Mouse (Mus musculus) heart, embryonic 10.5 days (tissue): Measurements from ENCODE around the gene Cspg5. TPM values are rescaled to one million over a fixed set of nuclear protein-coding genes. Genes with fewer than 3 reads are reported as not detected.

Experiments used
- DNase-seq: peaks from one replicate; pipeline ENCODE4 v3.0.0-alpha.2; 2017; ENCODE audit warnings: low spot score
- H3K27ac ChIP-seq: fragments of 300-500 bp; sonication (generic); 2 replicates; pipeline ENCODE4 v1.5.1; 2016; ENCODE audit warnings: mild to moderate bottlenecking
- H3K27me3 ChIP-seq: fragments of 300-500 bp; sonication (generic); 2 replicates; pipeline ENCODE4 v1.6.1; 2016; ENCODE audit warnings: mild to moderate bottlenecking; ENCODE audit not compliant: poor library complexity, insufficient read depth, severe bottlenecking
- H3K36me3 ChIP-seq: fragments of 300-500 bp; sonication (generic); 2 replicates; pipeline ENCODE4 v1.6.1; 2016; ENCODE audit warnings: mild to moderate bottlenecking, moderate library complexity
- H3K4me1 ChIP-seq: fragments of 300-500 bp; sonication (generic); 2 replicates; pipeline ENCODE4 v1.6.1; 2016; ENCODE audit warnings: mild to moderate bottlenecking
- H3K4me3 ChIP-seq: fragments of 300-500 bp; sonication (generic); 2 replicates; pipeline ENCODE4 v1.5.1; 2016; ENCODE audit warnings: mild to moderate bottlenecking, moderate library complexity
- H3K9me3 ChIP-seq: fragments of 300-500 bp; sonication (generic); 2 replicates; pipeline ENCODE4 v1.6.1; 2016; ENCODE audit warnings: mild to moderate bottlenecking, moderate library complexity
- WGBS: fragments of 180-500 bp; shearing (Covaris S2); methylation state at CpG from one replicate; pipeline ENCODE4 v1.1.7; 2016; 5-methylcytosine and 5-hydroxymethylcytosine counted together
- polyA plus RNA-seq: library from polyadenylated mRNA; unstranded; fragments of >200 nt; fragmentation: Nextera tagmentation; extraction: Ambion mirVana; gene quantifications from 2 replicates; pipeline ENCODE4 v1.2.1, GENCODE M21; 2016

Cspg5 gene
- polyA plus RNA-seq, 1 experiment from 2014 or later = 0.24 TPM

GRCm38 (mm10) chr9:110263181-110263580 lies 19.6 kb downstream of the Cspg5 start:
- Histone ChIP-seq H3K4me3 (no peak overlapping the region), H3K27me3 (no peaks in the 10 kb centered on the region; the same call in 1 of the 2 replicates), H3K36me3 (no peaks in the 10 kb centered on the region), H3K4me1 (no peaks in the 10 kb centered on the region), H3K27ac (no peak overlapping the region), H3K9me3 (no peaks in the 10 kb centered on the region)
- 85% methylated on average over 8 of the region's 8 CpGs for WGBS
- DNase-seq = no peak

- WGBS = 72% methylated on average over 9 of the region's 9 CpGs
- no peaks in the 10 kb centered on the region for H3K9me3 ChIP-seq
- no peaks in the 10 kb centered on the region; the same call in 1 of the 2 replicates for H3K27me3 ChIP-seq
- H3K36me3 ChIP-seq = no peaks in the 10 kb centered on the region
- H3K4me3 ChIP-seq = no peak overlapping the region
- DNase-seq = no peak
- no peaks in the 10 kb centered on the region for H3K4me1 ChIP-seq
- no peak overlapping the region for H3K27ac ChIP-seq
These were observed 21.4 kb downstream of the Cspg5 start for GRCm38 (mm10) chr9:110264991-110265390.

GRCm38 (mm10) chr9:110268416-110268815 lies 24.8 kb downstream of the Cspg5 start:
- H3K27ac ChIP-seq = no peak overlapping the region
- H3K4me1 ChIP-seq = no peaks in the 10 kb centered on the region
- no peaks in the 10 kb centered on the region for H3K36me3 ChIP-seq
- H3K9me3 ChIP-seq = no peaks in the 10 kb centered on the region
- no peaks in the 10 kb centered on the region for H3K27me3 ChIP-seq
- DNase-seq = no peak
- WGBS = 95% methylated on average over 10 of the region's 10 CpGs
- H3K4me3 ChIP-seq = no peak overlapping the region

GRCm38 (mm10) chr9:110272330-110272729 lies 28.7 kb downstream of the Cspg5 start:
- Histone ChIP-seq H3K27me3 (no peaks in the 10 kb centered on the region), H3K4me1 (no peaks in the 10 kb centered on the region), H3K4me3 (no peak overlapping the region), H3K9me3 (no peaks in the 10 kb centered on the region), H3K27ac (no peak overlapping the region), H3K36me3 (no peaks in the 10 kb centered on the region)
- DNase-seq = no peak
- WGBS = 84% methylated on average over 3 of the region's 3 CpGs

GRCm38 (mm10) chr9:110273507-110273906 lies 29.9 kb downstream of the Cspg5 start:
- Histone ChIP-seq H3K27ac (no peak overlapping the region), H3K36me3 (no peaks in the 10 kb centered on the region), H3K4me3 (no peak overlapping the region), H3K4me1 (no peaks in the 10 kb centered on the region), H3K27me3 (no peaks in the 10 kb centered on the region), H3K9me3 (no peaks in the 10 kb centered on the region)
- DNase-seq = no peak
- WGBS = 78% methylated on average over 4 of the region's 4 CpGs

GRCm38 (mm10) chr9:110275882-110276281 lies 32.3 kb downstream of the Cspg5 start:
- Histone ChIP-seq H3K27me3 (no peaks in the 10 kb centered on the region), H3K4me3 (no peak overlapping the region), H3K9me3 (no peaks in the 10 kb centered on the region), H3K4me1 (no peaks in the 10 kb centered on the region), H3K27ac (no peak overlapping the region), H3K36me3 (no peaks in the 10 kb centered on the region)
- DNase-seq = no peak
- 71% methylated on average over 5 of the region's 5 CpGs for WGBS

GRCm38 (mm10) chr9:110277431-110277881 lies 33.9 kb downstream of the Cspg5 start:
- no peaks in the 10 kb centered on the region for H3K9me3 ChIP-seq
- H3K36me3 ChIP-seq = no peaks in the 10 kb centered on the region
- H3K27ac ChIP-seq = no peak overlapping the region
- DNase-seq = no peak
- no peaks in the 10 kb centered on the region for H3K4me1 ChIP-seq
- WGBS = 49% methylated on average over 8 of the region's 8 CpGs
- H3K4me3 ChIP-seq = no peak overlapping the region
- H3K27me3 ChIP-seq = no peaks in the 10 kb centered on the region

GRCm38 (mm10) chr9:110284075-110284697 lies 40.6 kb downstream of the Cspg5 start:
- 86% methylated on average over 8 of the region's 10 CpGs for WGBS
- no peak for DNase-seq
- Histone ChIP-seq H3K4me3 (no peak overlapping the region), H3K27me3 (no peaks in the 10 kb centered on the region), H3K27ac (no peak overlapping the region), H3K4me1 (no peaks in the 10 kb centered on the region), H3K36me3 (no peaks in the 10 kb centered on the region), H3K9me3 (no peaks in the 10 kb centered on the region)

GRCm38 (mm10) chr9:110287321-110287924 lies 43.8 kb downstream of the Cspg5 start:
- Histone ChIP-seq H3K27me3 (no peaks in the 10 kb centered on the region), H3K27ac (no peak overlapping the region), H3K36me3 (no peaks in the 10 kb centered on the region), H3K9me3 (no peaks in the 10 kb centered on the region), H3K4me1 (no peaks in the 10 kb centered on the region), H3K4me3 (no peak overlapping the region)
- WGBS = 81% methylated on average over 7 of the region's 7 CpGs
- no peak for DNase-seq

GRCm38 (mm10) chr9:110293254-110293718 lies 49.7 kb downstream of the Cspg5 start:
- 58% methylated on average over 12 of the region's 12 CpGs for WGBS
- no peak for DNase-seq
- H3K4me3 ChIP-seq = no peak overlapping the region
- peaks cover 8% of the 10 kb centered on the region; the same call in 1 of the 2 replicates for H3K4me1 ChIP-seq
- H3K36me3 ChIP-seq = no peaks in the 10 kb centered on the region
- no peak overlapping the region for H3K27ac ChIP-seq
- no peaks in the 10 kb centered on the region for H3K9me3 ChIP-seq
- H3K27me3 ChIP-seq = no peaks in the 10 kb centered on the region

GRCm38 (mm10) chr9:110293873-110294415 lies 50.4 kb downstream of the Cspg5 start:
- no peak overlapping the region for H3K4me3 ChIP-seq
- no peaks in the 10 kb centered on the region for H3K27me3 ChIP-seq
- H3K36me3 ChIP-seq = no peaks in the 10 kb centered on the region
- DNase-seq = no peak
- no peak overlapping the region for H3K27ac ChIP-seq
- H3K4me1 ChIP-seq = peaks cover 8% of the 10 kb centered on the region; the same call in 1 of the 2 replicates
- H3K9me3 ChIP-seq = no peaks in the 10 kb centered on the region
- WGBS = 80% methylated on average over 13 of the region's 13 CpGs

GRCm38 (mm10) chr9:110294786-110295185 lies 51.2 kb downstream of the Cspg5 start:
- no peak overlapping the region for H3K4me3 ChIP-seq
- no peak overlapping the region for H3K27ac ChIP-seq
- no peaks in the 10 kb centered on the region for H3K27me3 ChIP-seq
- DNase-seq = no peak
- H3K9me3 ChIP-seq = no peaks in the 10 kb centered on the region
- peaks cover 8% of the 10 kb centered on the region; the same call in 1 of the 2 replicates for H3K4me1 ChIP-seq
- WGBS = 34% methylated on average over 3 of the region's 3 CpGs
- no peaks in the 10 kb centered on the region for H3K36me3 ChIP-seq

- 8% methylated on average over 5 of the region's 5 CpGs for WGBS
- no peaks in the 10 kb centered on the region for H3K27me3 ChIP-seq
- H3K36me3 ChIP-seq = no peaks in the 10 kb centered on the region
- no peak overlapping the region for H3K27ac ChIP-seq
- H3K4me1 ChIP-seq = peaks cover 8% of the 10 kb centered on the region; the same call in 1 of the 2 replicates
- no peak overlapping the region for H3K4me3 ChIP-seq
- peak; percentile 91 for DNase-seq
- no peaks in the 10 kb centered on the region for H3K9me3 ChIP-seq
These were observed 53.5 kb downstream of the Cspg5 start for GRCm38 (mm10) chr9:110296867-110297627.
